In genomic region chr17:14570266-14570775, GRCm38 (mm10) we compare ENCODE assay signal across 24 mouse cellular contexts.
A peak's percentile ranks its signal among the peaks of the same experiment; 100 is the strongest.
DNase-seq lines count a peak whose midpoint lies in the region; TF ChIP-seq lines count a peak whose summit lies in the region.
"Had no signal": no experiment of that assay in that cellular context is flagged by ENCODE, and none has a peak within 500 bp of the region (broad histone marks: within the 10 kb centered on the region; RNA-seq: fewer than 3 reads in every experiment).

No protein-coding gene starts in this region.

- H3K4me1 ChIP-seq in kidney, adult 2 months (ENCODE audit: control insufficient read depth, insufficient read depth, low read length) = no peaks in the 10 kb centered on the region
- H3K4me1 ChIP-seq: embryonic facial prominence, embryonic 13.5 days; forebrain, embryonic 13.5 days; hindbrain, embryonic 10.5 days; intestine, embryonic 15.5 days; limb, embryonic 10.5 days; midbrain, embryonic 10.5 days; neural tube, embryonic 13.5 days had no signal

- intact Hi-C loops in heart, postnatal 10 days (cut with DNase I) = no loop called here
- intact Hi-C loops in left cerebral cortex, adult 2 months (cut with DNase I) = no loop called here

- no peaks in the 10 kb centered on the region for H3K36me3 ChIP-seq in kidney, adult 2 months (ENCODE audit: control insufficient read depth, insufficient read depth, low read length)
- H3K36me3 ChIP-seq: embryonic facial prominence, embryonic 13.5 days; hindbrain, embryonic 10.5 days; intestine, embryonic 15.5 days; limb, embryonic 10.5 days; midbrain, embryonic 10.5 days; neural tube, embryonic 13.5 days had no signal

- TF ChIP-seq POLR2A in kidney, adult 2 months (IDR thresholded peaks at IDR 0.05; ENCODE audit: low read depth, low read length) = no peak

- no peak for TF ChIP-seq CTCF in kidney, adult 2 months (conservative IDR thresholded peaks at IDR 0.05; ENCODE audit: insufficient read depth, insufficient read length, low read depth, low read length)
- TF ChIP-seq CTCF in left cerebral cortex, adult 2 months (IDR thresholded peaks at IDR 0.05) = no peak

- H3K27ac ChIP-seq in kidney, adult 2 months (ENCODE audit: insufficient read depth, low read depth, low read length) = no peak overlapping the region
- H3K27ac ChIP-seq in left cerebral cortex, adult 2 months = no peak overlapping the region
- H3K27ac ChIP-seq: embryonic facial prominence, embryonic 13.5 days; forebrain, embryonic 13.5 days; gastrocnemius, adult 2 months; hindbrain, embryonic 10.5 days; intestine, embryonic 15.5 days; limb, embryonic 10.5 days; midbrain, embryonic 10.5 days; neural tube, embryonic 13.5 days had no signal

- DNase-seq in heart, adult 8-10 months (ENCODE audit: low spot score) = peak; percentile 41
- no peak for DNase-seq in heart, postnatal 10 days
- peak; percentile 56 for DNase-seq in kidney, adult 2 months
- no peak for DNase-seq in kidney, adult 18-20 months
- peak; percentile 69 for DNase-seq in adipocyte (ENCODE audit: low spot score)
- DNase-seq in kidney, postnatal 14 days = peak; percentile 38
- no peak for DNase-seq in left cerebral cortex, adult 2 months (ENCODE audit: extremely low spot score in 1 of 2, low spot score in 2 of 2)
- no peak for DNase-seq in cerebellum, adult 18-20 months
- DNase-seq: cerebellum, adult 11-12 months; cerebellum, postnatal 14 days; gastrocnemius, adult 2 months; liver; lung, postnatal 10 days; retina, postnatal 1 day; right cerebral cortex, postnatal 25 days; thymus, postnatal 14 days had no signal

- 64% methylated on average over 6 of the region's 6 CpGs for WGBS in kidney, adult 2 months

- H3K4me3 ChIP-seq in kidney, adult 2 months (ENCODE audit: insufficient read depth, low read depth, low read length) = no peak overlapping the region
- H3K4me3 ChIP-seq in left cerebral cortex, adult 2 months = no peak overlapping the region
- H3K4me3 ChIP-seq: embryonic facial prominence, embryonic 13.5 days; forebrain, embryonic 13.5 days; gastrocnemius, adult 2 months; hindbrain, embryonic 10.5 days; intestine, embryonic 15.5 days; limb, embryonic 10.5 days; midbrain, embryonic 10.5 days; myocyte; neural tube, embryonic 13.5 days had no signal

- H3K27me3 ChIP-seq in kidney, adult 2 months (replicated peaks; ENCODE audit: control insufficient read depth, insufficient read depth, low read length) = no peaks in the 10 kb centered on the region
- H3K27me3 ChIP-seq: embryonic facial prominence, embryonic 13.5 days; forebrain, embryonic 13.5 days; intestine, embryonic 15.5 days; neural tube, embryonic 13.5 days had no signal

Comparison
In these comparisons a context has a peak if more than half of its experiments do, and no peak if none do; other contexts are left out.
1. DNase-seq: peak in heart, adult 8-10 months (single experiment), kidney, adult 2 months (single experiment), adipocyte (single experiment) and kidney, postnatal 14 days (single experiment); none in heart, postnatal 10 days (0 of 2), kidney, adult 18-20 months (single experiment), left cerebral cortex, adult 2 months (0 of 2) and cerebellum, adult 18-20 months (0 of 2).